Mouse (Mus musculus) layer of hippocampus, postnatal 25 days (tissue): Measurements from ENCODE around the gene Ptcd1. TPM values are rescaled to one million over a fixed set of nuclear protein-coding genes. Genes with fewer than 3 reads are reported as not detected.
A peak's percentile ranks its signal among the peaks of the same experiment; 100 is the strongest.
"Not testable (repeated sequence)": the region's sequence is repeated elsewhere in the genome, so short reads cannot be mapped to it uniquely, and the experiment has no call there.

ENCODE experiments used
- DNase-seq, 2 experiments: peaks; one replicate each; pipeline ENCODE4 v3.0.0; 2022; ENCODE audit warnings: mixed read lengths in 2 of 2, low spot score in 1 of 2; ENCODE audit errors: extremely low spot score in 1 of 2
- total RNA-seq, 2 experiments: library from RNA; stranded (reverse); gene quantifications; 2 replicates each; pipeline ENCODE4 v1.2.3; 2021

Ptcd1 gene
- 10 to 100 TPM; 20.0 to 21.9 TPM for total RNA-seq

GRCm38 (mm10) chr5:145166536-145167305, at the start of gene Ptcd1, which contains the start of gene Cpsf4:
TSS of gene Ptcd1 (minus strand) at chr5:145167108.
TSS of gene Cpsf4 (plus strand) at chr5:145167213.
- peak; percentile 94 to 99 for DNase-seq

GRCm38 (mm10) chr5:145214679-145215078, 47.8 kb upstream of the Ptcd1 start:
- DNase-seq = no peak

GRCm38 (mm10) chr5:145213505-145213904, 46.6 kb upstream of the Ptcd1 start:
- no peak for DNase-seq

- DNase-seq = no peak
Observed at GRCm38 (mm10) chr5:145212216-145212615, 45.3 kb upstream of the Ptcd1 start.

GRCm38 (mm10) chr5:145211340-145211739, 44.4 kb upstream of the Ptcd1 start:
- DNase-seq = no peak

GRCm38 (mm10) chr5:145208391-145208790, 41.5 kb upstream of the Ptcd1 start:
- DNase-seq = not testable (repeated sequence)

GRCm38 (mm10) chr5:145207954-145208353, 41.0 kb upstream of the Ptcd1 start:
- DNase-seq = no peak

GRCm38 (mm10) chr5:145207385-145207784, 40.5 kb upstream of the Ptcd1 start:
- DNase-seq = no peak

- DNase-seq = no peak
Observed at GRCm38 (mm10) chr5:145205041-145205440, 38.1 kb upstream of the Ptcd1 start.

- DNase-seq = peak; percentile 91 to 93
Observed at GRCm38 (mm10) chr5:145203936-145204691, 37.2 kb upstream of the Ptcd1 start, which contains the start of gene Zkscan5. TSS of gene Zkscan5 (plus strand) at chr5:145204562.

- DNase-seq = no peak
Observed at GRCm38 (mm10) chr5:145202446-145202845, 35.5 kb upstream of the Ptcd1 start.

GRCm38 (mm10) chr5:145201321-145201991, 34.5 kb upstream of the Ptcd1 start, which contains the start of gene Zkscan14:
TSS of gene Zkscan14 (minus strand) at chr5:145201868.
- DNase-seq = peak; percentile 41 to 57

- no peak for DNase-seq
Observed at GRCm38 (mm10) chr5:145200387-145200786, 33.5 kb upstream of the Ptcd1 start.

GRCm38 (mm10) chr5:145191962-145192361, 25.1 kb upstream of the Ptcd1 start, which contains the start of gene Atp5j2:
TSS of gene Atp5j2 (minus strand) at chr5:145192062.
- DNase-seq = no peak

- DNase-seq = peak; percentile 79 to 85
Observed at GRCm38 (mm10) chr5:145190875-145191798, 24.2 kb upstream of the Ptcd1 start.

- no peak for DNase-seq
Observed at GRCm38 (mm10) chr5:145190373-145190772, 23.5 kb upstream of the Ptcd1 start.

GRCm38 (mm10) chr5:145189416-145189815, 22.5 kb upstream of the Ptcd1 start:
- DNase-seq = no peak

- DNase-seq = no peak
Observed at GRCm38 (mm10) chr5:145185244-145185643, 18.3 kb upstream of the Ptcd1 start.

GRCm38 (mm10) chr5:145178461-145178980, 11.6 kb upstream of the Ptcd1 start:
- no peak for DNase-seq
